Mouse (Mus musculus): Measurements from ENCODE around the gene Apobec1.
"Not testable (repeated sequence)": the region's sequence is repeated elsewhere in the genome, so short reads cannot be mapped to it uniquely, and the experiment has no call there.

The Apobec1 gene

GRCm38 (mm10) chr6:122604260-122604659, 2.0 kb upstream of the Apobec1 start:
- no peak for ATAC-seq (ENCODE audit: low TSS enrichment)

DNA sequence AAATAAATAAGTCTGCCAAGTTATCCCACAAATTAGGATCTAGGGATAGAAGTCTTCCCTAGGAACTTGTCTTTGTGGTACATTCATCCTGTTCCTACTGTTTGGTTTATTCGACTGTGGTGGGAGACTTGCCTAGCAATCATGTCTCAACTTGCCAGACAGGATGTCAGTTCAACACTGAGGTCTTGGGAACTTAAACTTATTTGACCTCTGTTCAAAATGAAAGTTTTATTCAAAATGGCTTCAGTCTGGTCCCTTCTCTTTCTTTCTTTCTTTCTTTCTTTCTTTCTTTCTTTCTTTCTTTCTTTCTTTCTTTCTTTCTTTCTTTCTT, 713 bp upstream of the Apobec1 start:
- no peak for ATAC-seq (ENCODE audit: low TSS enrichment)

- ATAC-seq (ENCODE audit: low TSS enrichment) = no peak
Measured at GRCm38 (mm10) chr6:122601615-122602014, 629 bp downstream of the Apobec1 start.

DNA sequence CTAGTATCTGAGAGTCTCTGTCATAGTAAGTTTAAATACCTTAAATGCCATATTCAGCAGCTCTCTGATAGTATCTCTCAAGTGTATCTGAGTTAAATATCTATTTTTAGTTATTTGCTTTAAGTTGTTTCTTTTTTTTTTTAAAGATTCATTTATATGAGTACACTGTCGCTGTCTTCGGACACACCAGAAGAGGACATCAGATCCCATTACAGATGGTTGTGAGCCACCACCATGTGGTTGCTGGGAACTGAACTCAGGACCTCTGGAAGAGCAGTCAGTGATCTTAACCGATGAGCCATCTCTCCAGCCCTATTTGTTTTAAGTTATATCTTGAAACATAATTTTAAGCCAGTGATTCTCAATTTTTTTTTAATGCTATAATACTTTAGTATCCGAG, 1.2 kb downstream of the Apobec1 start:
- ATAC-seq (ENCODE audit: low TSS enrichment) = no peak

DNA sequence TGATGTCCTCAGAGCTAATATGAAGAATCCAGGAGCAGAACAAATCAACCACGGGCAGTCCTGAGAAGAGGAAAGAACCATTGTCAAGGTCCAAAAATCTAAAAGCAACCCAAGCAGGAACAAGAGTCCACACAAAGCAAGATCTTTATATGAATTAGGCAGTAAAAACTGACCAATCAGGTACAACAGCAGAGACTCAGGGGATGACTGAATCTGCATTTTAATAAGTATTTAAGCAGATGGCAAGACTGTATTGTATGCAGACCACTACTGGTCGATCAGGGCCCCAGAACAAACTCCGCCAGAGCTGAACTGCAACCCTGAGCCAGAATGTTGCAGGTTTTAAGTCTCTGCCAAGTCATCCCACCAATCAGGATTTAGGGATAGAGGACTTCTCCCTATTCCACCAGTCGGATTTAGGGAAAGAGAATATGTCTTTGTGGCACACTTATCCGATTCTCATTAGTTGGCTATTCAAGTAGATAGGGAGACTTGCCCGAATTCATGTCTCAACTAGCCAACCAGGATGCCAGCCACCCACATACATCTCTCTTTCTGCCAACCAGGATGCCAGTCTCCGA, 2.1 kb downstream of the Apobec1 start:
- no peak for ATAC-seq (ENCODE audit: low TSS enrichment)

DNA sequence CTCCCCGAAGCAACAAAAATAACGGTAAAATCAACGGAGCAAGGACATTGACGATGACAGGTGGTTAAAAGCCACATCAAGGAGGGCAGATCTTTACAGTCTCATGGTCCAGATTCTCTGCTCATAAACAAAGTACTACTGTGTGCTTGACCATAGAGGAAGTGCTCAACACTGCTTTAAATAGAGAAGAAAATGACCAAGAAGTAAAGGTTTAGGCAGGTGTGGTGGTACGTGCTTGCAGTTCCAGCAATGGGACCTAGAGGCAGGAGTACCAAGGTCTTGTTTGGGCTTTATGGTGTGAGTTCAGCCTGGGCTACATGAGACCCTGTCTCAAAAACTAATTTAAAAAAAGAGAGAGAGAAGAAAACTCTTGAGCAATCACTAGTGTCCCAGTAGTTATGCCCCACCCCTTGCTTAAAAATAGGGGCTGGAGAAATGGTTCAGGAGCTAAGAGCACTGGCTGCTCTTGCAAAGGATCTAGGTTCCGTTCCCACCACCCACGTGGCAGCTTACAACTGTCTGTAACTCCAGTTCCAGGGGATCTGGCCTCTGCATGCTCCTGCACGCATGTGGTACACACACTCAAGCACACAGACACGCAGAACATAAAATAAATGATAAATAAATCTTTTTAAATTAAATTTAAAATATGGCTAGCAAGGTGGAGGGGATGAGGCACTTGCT, 3.0 kb downstream of the Apobec1 start:
- no peak for ATAC-seq (ENCODE audit: low TSS enrichment)

- no peak for ATAC-seq (ENCODE audit: low TSS enrichment)
Measured at GRCm38 (mm10) chr6:122598436-122598835, 3.8 kb downstream of the Apobec1 start.

DNA sequence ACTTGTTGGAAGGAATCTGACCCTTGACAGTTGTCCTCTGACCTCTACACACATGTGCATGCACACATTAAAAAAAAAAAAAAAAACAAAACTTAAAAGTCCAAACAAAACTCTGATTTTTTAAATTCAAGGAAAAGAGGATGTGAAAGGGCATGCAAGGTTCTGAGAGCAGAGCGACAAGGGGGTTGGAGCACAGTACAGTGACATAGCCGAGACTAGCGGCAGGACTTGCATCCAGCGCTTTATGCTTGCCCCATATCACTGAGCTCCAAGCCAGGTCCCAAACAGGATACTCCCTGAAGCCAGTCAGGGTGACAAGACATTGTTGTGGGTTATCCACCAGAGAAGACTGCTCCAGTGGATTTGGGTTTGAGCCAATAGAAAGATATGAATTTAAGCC, 4.2 kb downstream of the Apobec1 start:
- ATAC-seq (ENCODE audit: low TSS enrichment) = no peak

DNA sequence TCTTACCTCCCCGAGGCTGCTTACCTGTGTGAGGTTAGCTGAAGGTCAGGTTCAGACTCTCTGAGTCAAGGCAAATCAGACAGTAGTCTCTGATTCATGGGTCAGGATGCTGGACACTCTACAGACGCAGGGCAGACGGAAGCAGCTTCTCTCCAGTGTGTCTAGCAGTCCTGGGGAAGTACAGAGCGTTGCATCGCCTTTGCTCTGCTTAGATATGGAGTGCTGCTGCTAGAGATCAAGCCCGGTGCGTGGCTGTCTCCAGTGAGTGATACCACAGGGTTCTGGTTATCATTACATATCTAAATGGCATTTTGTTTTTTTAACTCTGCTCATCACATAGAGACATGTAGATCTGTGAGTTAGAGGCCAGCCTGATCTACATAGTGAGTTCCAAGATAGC, 5.6 kb downstream of the Apobec1 start:
- no peak for ATAC-seq (ENCODE audit: low TSS enrichment)

DNA sequence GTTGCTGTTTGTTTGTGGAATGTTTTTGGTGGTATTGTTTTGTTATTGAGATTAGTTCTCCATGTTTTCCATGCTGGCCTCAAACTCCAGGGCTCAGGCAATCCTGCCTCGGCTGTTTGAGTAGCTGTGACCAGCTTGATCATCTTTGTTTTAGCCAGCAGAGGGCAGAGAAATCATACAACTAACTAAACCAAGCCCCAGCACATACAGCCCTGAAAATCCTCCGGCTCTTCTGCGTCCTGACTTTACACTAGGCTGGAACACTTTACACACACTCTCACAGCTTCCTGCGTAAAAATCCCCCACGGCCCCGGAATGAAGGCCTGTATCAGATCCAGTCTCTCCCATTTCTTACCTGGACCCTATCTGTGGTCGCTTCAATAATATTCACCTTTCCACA, 6.6 kb downstream of the Apobec1 start:
- ATAC-seq (ENCODE audit: low TSS enrichment) = peak; percentile 96

DNA sequence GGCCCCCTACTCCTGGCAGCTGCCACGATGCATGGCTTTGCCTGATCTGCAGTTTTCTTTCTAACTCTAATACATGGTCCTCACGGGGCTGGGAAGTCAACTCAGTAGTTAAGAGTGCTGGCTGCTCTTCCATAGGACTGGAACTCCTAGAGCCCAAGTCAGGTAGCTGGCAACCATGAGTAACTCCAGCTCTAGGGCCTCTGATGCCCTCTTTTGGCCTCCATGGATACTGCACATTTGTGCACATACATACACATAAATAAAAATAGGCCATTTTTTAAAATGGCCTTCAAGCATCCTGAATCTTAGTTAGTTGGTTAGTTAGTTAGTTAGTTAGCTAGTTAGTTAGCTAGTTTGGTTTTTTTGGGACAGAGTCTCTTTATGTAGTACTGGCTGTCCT, 9.3 kb downstream of the Apobec1 start:
- ATAC-seq (ENCODE audit: low TSS enrichment) = no peak

GRCm38 (mm10) chr6:122591027-122591758, 11.1 kb downstream of the Apobec1 start:
- ATAC-seq (ENCODE audit: low TSS enrichment) = no peak

DNA sequence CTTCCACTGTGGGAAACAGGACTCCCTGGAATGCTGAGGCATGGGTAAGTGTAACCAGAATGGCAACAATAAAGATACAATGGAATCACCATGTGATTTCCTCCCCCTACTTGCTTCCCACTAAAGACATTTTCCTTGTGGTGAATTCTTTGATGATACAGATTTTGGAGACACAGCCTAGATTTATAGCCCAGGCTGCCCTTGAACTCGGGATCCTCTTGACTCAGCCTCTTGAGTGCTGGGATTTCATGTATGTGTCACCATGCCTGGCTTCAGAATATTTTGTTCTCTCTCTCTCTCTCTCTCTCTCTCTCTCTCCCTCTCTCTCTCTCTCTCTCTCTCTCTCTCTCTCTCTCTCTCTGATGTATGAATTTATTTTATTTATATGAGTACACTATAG, 23.2 kb downstream of the Apobec1 start:
- ATAC-seq (ENCODE audit: low TSS enrichment) = no peak

- ATAC-seq (ENCODE audit: low TSS enrichment) = no peak
Measured at GRCm38 (mm10) chr6:122577030-122577429, 25.2 kb downstream of the Apobec1 start.

GRCm38 (mm10) chr6:122575037-122575436, 27.2 kb downstream of the Apobec1 start:
- ATAC-seq (ENCODE audit: low TSS enrichment) = not testable (repeated sequence)

- peak; percentile 20; the same call in 1 of the 2 replicates for ATAC-seq (ENCODE audit: low TSS enrichment)
Measured at GRCm38 (mm10) chr6:122571617-122571959, 30.7 kb downstream of the Apobec1 start.

- ATAC-seq (ENCODE audit: low TSS enrichment) = no peak
Measured at GRCm38 (mm10) chr6:122570695-122571616, 31.3 kb downstream of the Apobec1 start.

DNA sequence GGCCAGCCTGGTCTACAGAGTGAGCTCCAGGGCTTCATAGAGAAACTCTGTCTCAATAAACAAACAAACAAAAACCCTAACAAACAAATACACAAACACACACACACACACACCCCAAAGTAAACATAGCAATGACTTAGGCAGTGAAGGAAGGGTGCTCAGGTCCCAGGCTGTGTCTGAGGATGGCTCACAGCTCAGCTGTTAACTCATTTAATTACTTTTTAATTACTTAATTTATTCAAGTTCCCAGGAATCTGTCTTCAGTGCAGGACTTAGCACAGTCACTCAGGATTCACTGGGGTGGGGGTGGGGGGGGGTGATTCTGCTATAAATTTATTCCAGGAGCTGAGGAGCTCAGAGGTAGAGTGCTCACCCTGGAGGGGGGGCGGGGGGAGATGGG, 32.5 kb downstream of the Apobec1 start:
- no peak for ATAC-seq (ENCODE audit: low TSS enrichment)

DNA sequence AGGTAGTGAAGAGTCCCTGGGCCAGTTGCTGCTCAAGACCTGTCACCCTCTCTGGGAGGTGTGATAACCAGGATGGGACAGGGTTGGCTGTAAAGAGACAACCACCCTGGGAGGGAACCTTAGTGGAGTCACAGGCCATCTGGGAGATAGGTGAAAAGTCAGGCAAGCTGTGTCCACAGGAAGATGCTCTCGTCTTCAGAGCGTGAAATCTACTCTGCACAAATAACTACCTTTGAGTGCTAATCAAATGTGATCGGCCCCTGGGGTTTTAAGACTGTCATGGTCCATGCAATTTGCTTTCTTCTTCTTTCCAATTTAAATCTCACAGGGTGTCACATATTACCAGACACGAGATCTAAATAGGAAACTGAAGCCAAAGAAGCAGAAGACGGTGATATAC, 33.1 kb downstream of the Apobec1 start:
- no peak for ATAC-seq (ENCODE audit: low TSS enrichment)

- no peak for ATAC-seq (ENCODE audit: low TSS enrichment)
Measured at GRCm38 (mm10) chr6:122565070-122565784, 37.0 kb downstream of the Apobec1 start.

DNA sequence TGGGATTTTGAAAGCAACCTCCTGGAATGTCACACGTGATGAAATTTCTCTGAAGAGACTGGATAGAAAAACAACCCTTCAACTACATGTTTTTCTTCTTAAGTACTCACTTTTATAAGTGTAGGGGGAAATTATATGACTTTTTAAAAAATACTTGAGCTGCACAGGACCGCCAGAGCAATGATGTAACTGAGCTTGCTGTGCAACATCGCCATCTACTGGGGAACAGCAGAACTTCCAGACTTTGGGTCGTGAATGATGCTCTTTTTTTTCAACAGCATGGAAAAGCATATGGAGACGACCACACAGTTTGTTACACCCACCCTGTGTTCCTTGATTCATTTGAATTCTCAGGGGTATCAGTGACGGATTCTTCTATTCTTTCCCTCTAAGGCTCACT, 39.8 kb downstream of the Apobec1 start:
- ATAC-seq (ENCODE audit: low TSS enrichment) = peak; percentile 91

- ATAC-seq (ENCODE audit: low TSS enrichment) = no peak
Measured at GRCm38 (mm10) chr6:122561005-122561404, 41.2 kb downstream of the Apobec1 start.

All from frontal cortex, adult (tissue).